ENCODE assay signal across 15 mouse cellular contexts in the genomic region with DNA sequence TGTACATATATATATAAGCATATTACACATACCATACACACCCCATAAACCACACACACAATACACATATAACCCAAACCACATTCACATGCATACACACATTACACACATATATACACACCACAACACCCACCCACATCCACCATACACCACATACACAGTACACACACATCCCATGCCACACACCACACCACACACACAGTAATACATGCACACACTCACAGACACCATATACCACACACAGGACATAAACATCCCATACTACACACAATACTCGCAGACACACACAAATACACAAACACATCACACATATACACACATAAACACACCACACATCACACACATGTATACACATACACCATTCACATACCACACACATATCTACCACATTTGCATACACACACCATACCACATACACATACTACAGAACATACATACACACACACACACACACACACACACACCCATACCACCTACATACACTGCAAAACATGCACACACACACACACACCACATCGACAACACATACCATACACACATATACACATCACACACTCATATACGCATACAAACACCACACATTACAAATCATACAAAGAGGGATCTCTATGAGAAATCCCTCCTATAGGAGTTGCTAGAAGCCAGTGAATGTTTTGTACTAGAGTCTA. TPM values are rescaled to one million over a fixed set of nuclear protein-coding genes. Genes with fewer than 3 reads are reported as not detected.
DNase-seq lines count a peak whose midpoint lies in the region; ATAC-seq lines count a peak whose summit lies in the region.
"Had no signal": no experiment of that assay in that cellular context is flagged by ENCODE, and none has a peak within 500 bp of the region (broad histone marks: within the 10 kb centered on the region; RNA-seq: fewer than 3 reads in every experiment).

No protein-coding gene starts in this region.

- no peaks in the 10 kb centered on the region for H3K4me1 ChIP-seq in limb, embryonic 11.5 days (ENCODE audit: control insufficient read depth, insufficient read depth, low read length)
- H3K4me1 ChIP-seq in limb, embryonic 10.5 days, result no peaks in the 10 kb centered on the region
- peaks cover 7% of the 10 kb centered on the region for H3K4me1 ChIP-seq in forebrain, embryonic 16.5 days (replicated peaks; ENCODE audit: control insufficient read depth, insufficient read depth, low read length)
- peaks cover 20% of the 10 kb centered on the region for H3K4me1 ChIP-seq in midbrain, embryonic 10.5 days
- H3K4me1 ChIP-seq in neural tube, embryonic 14.5 days (ENCODE audit: control insufficient read depth, insufficient read depth, low read length), result peaks cover 9% of the 10 kb centered on the region; the same call in 1 of the 2 replicates

- no peak overlapping the region for H3K27ac ChIP-seq in limb, embryonic 11.5 days (replicated peaks; ENCODE audit: low read depth, low read length)
- H3K27ac ChIP-seq in limb, embryonic 10.5 days, result no peak overlapping the region
- H3K27ac ChIP-seq in forebrain, embryonic 16.5 days (ENCODE audit: low read length), result no peak overlapping the region
- H3K27ac ChIP-seq in midbrain, embryonic 10.5 days (replicated peaks), result 0 out of 2 replicates have a peak overlapping the region, but pooled peaks have one; percentile 28
- H3K27ac ChIP-seq in neural tube, embryonic 14.5 days (ENCODE audit: low read depth, low read length), result no peak overlapping the region
- H3K27ac ChIP-seq: gastrocnemius, adult 2 months had no signal

- DNase-seq in limb, embryonic 11.5 days (ENCODE audit: low spot score), result no peak
- no peak for DNase-seq in limb, embryonic 10.5 days (ENCODE audit: low spot score)
- DNase-seq in midbrain, embryonic 10.5 days (ENCODE audit: low spot score), result no peak
- DNase-seq in cerebellum, postnatal 25 days, result no peak
- DNase-seq in cerebellum, postnatal 36 days, result no peak
- DNase-seq in cerebellum, adult 9-11 months, result no peak
- DNase-seq: gastrocnemius, adult 2 months; heart, postnatal 36 days; kidney, adult 11 months; lung, adult 18-20 months had no signal

- H3K36me3 ChIP-seq in limb, embryonic 11.5 days (ENCODE audit: control insufficient read depth, insufficient read depth, low read length), result no peaks in the 10 kb centered on the region
- H3K36me3 ChIP-seq in limb, embryonic 10.5 days, result no peaks in the 10 kb centered on the region
- no peaks in the 10 kb centered on the region for H3K36me3 ChIP-seq in forebrain, embryonic 16.5 days (ENCODE audit: control insufficient read depth, insufficient read depth)
- H3K36me3 ChIP-seq in midbrain, embryonic 10.5 days, result no peaks in the 10 kb centered on the region
- no peaks in the 10 kb centered on the region for H3K36me3 ChIP-seq in neural tube, embryonic 14.5 days (ENCODE audit: control insufficient read depth, insufficient read depth, low read length)

- 97% methylated on average over 3 of the region's 3 CpGs for WGBS in limb, embryonic 11.5 days
- WGBS in limb, embryonic 10.5 days, result 89% methylated on average over 3 of the region's 3 CpGs
- 99% methylated on average over 3 of the region's 3 CpGs for WGBS in forebrain, embryonic 16.5 days
- 90% methylated on average over 3 of the region's 3 CpGs for WGBS in midbrain, embryonic 10.5 days
- WGBS in neural tube, embryonic 14.5 days, result 90% methylated on average over 3 of the region's 3 CpGs

- peak; percentile 44; the same call in 1 of the 2 replicates for ATAC-seq in limb, embryonic 11.5 days (ENCODE audit: insufficient number of reproducible peaks, low FRiP score, low TSS enrichment, low read depth)
- ATAC-seq in forebrain, embryonic 16.5 days, result peak; percentile 45
- ATAC-seq in neural tube, embryonic 14.5 days (ENCODE audit: low read depth), result peak; percentile 55

- H3K9me3 ChIP-seq in limb, embryonic 11.5 days (ENCODE audit: control insufficient read depth, low read length), result no peaks in the 10 kb centered on the region
- H3K9me3 ChIP-seq in limb, embryonic 10.5 days (replicated peaks), result no peaks in the 10 kb centered on the region
- no peaks in the 10 kb centered on the region for H3K9me3 ChIP-seq in forebrain, embryonic 16.5 days (ENCODE audit: control insufficient read depth, low read length)
- no peaks in the 10 kb centered on the region for H3K9me3 ChIP-seq in midbrain, embryonic 10.5 days (replicated peaks)
- H3K9me3 ChIP-seq in neural tube, embryonic 14.5 days (ENCODE audit: control insufficient read depth, low read length), result no peaks in the 10 kb centered on the region
- H3K9me3 ChIP-seq: megakaryocyte, embryonic 14.5 days had no signal

- no peaks in the 10 kb centered on the region for H3K27me3 ChIP-seq in limb, embryonic 11.5 days (ENCODE audit: control insufficient read depth, insufficient read depth, low read length)
- no peaks in the 10 kb centered on the region for H3K27me3 ChIP-seq in limb, embryonic 10.5 days (ENCODE audit: low read depth, poor library complexity, severe bottlenecking)
- H3K27me3 ChIP-seq in forebrain, embryonic 16.5 days (replicated peaks; ENCODE audit: control insufficient read depth, insufficient read depth, low read length), result no peaks in the 10 kb centered on the region
- H3K27me3 ChIP-seq in midbrain, embryonic 10.5 days (ENCODE audit: low read depth, poor library complexity, severe bottlenecking), result peaks cover 46% of the 10 kb centered on the region
- H3K27me3 ChIP-seq in neural tube, embryonic 14.5 days (ENCODE audit: control insufficient read depth, insufficient read depth, low read length), result no peaks in the 10 kb centered on the region
- H3K27me3 ChIP-seq: megakaryocyte, embryonic 14.5 days had no signal

- H3K4me2 ChIP-seq in limb, embryonic 11.5 days (ENCODE audit: low read depth, severe bottlenecking), result no peak overlapping the region
- no peak overlapping the region for H3K4me2 ChIP-seq in forebrain, embryonic 16.5 days (ENCODE audit: low read length)
- H3K4me2 ChIP-seq in neural tube, embryonic 14.5 days (ENCODE audit: low read depth, low read length), result no peak overlapping the region

- H3K4me3 ChIP-seq in limb, embryonic 11.5 days (ENCODE audit: low read depth, low read length), result no peak overlapping the region
- H3K4me3 ChIP-seq in limb, embryonic 10.5 days, result no peak overlapping the region
- no peak overlapping the region for H3K4me3 ChIP-seq in forebrain, embryonic 16.5 days (replicated peaks; ENCODE audit: low read length)
- no peak overlapping the region for H3K4me3 ChIP-seq in midbrain, embryonic 10.5 days
- no peak overlapping the region for H3K4me3 ChIP-seq in neural tube, embryonic 14.5 days (ENCODE audit: low read depth, low read length)
- H3K4me3 ChIP-seq: gastrocnemius, adult 2 months; megakaryocyte, embryonic 14.5 days had no signal

- H3K9ac ChIP-seq in limb, embryonic 11.5 days (ENCODE audit: low read length), result no peak overlapping the region
- H3K9ac ChIP-seq in forebrain, embryonic 16.5 days (replicated peaks; ENCODE audit: low read depth, low read length), result no peak overlapping the region
- no peak overlapping the region for H3K9ac ChIP-seq in neural tube, embryonic 14.5 days (replicated peaks; ENCODE audit: low read depth, low read length)

RNA-seq across cellular contexts. Expression of a gene that starts 19.3 kb away (rescaled TPM):
- not detected in 2 replicates for polyA plus RNA-seq in limb, embryonic 11.5 days (2014; fragmentation: Nextera tagmentation; extraction: Ambion mirVana)
- not detected in 2 replicates for polyA plus RNA-seq in limb, embryonic 10.5 days (2016; fragmentation: Nextera tagmentation; extraction: Ambion mirVana)
- 0.18 and 0.21 TPM in 2 replicates for polyA plus RNA-seq in forebrain, embryonic 16.5 days (2015; fragmentation: Nextera tagmentation; extraction: Ambion mirVana)
- polyA plus RNA-seq in midbrain, embryonic 10.5 days (2016; fragmentation: Nextera tagmentation; extraction: Ambion mirVana), result not detected in 2 replicates
- 1.4 and 1.8 TPM in 2 replicates for polyA plus RNA-seq in neural tube, embryonic 14.5 days (2014; fragmentation: Nextera tagmentation; extraction: Ambion mirVana)
- polyA plus RNA-seq: C2C12; testis, adult 2 months had no signal
